Mouse (Mus musculus) gonadal fat pad, adult 2 months (tissue): ENCODE data around the gene Lpcat1. TPM values are rescaled to one million over a fixed set of nuclear protein-coding genes. Genes with fewer than 3 reads are reported as not detected.

Source experiments
- DNase-seq: peaks from one replicate; pipeline ENCODE4 v3.0.0-alpha.2; 2012; ENCODE audit warnings: low read depth
- polyA plus RNA-seq: library from polyadenylated mRNA; depleted of rRNA; stranded (reverse); fragments of >200 nt; gene quantifications from 2 replicates; pipeline ENCODE4 v1.2.3, GENCODE M21; 2012; rRNA removed

Gene Lpcat1
- polyA plus RNA-seq, 1 experiment, result 19.8 TPM

DNA sequence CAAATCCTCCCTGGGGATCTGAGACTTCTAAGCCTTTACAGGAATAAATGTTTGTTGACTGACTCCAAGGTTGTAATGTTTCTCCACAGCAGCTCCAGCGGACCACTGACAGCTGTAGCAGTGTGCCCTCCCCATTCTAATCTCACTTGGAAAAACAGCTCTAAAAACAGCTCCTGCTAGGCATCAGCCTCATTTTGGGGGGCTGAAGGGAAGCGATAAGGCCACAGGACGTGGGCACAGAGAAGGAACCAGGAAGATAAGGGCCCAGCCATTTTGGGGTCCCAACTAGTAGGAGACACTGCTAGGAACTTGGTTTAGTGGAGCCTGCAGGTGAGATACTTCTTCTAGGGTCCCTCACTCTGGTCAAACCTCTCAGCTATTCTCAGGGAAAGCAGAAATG lies 68.3 kb downstream of the Lpcat1 start:
- DNase-seq, result no peak

DNA sequence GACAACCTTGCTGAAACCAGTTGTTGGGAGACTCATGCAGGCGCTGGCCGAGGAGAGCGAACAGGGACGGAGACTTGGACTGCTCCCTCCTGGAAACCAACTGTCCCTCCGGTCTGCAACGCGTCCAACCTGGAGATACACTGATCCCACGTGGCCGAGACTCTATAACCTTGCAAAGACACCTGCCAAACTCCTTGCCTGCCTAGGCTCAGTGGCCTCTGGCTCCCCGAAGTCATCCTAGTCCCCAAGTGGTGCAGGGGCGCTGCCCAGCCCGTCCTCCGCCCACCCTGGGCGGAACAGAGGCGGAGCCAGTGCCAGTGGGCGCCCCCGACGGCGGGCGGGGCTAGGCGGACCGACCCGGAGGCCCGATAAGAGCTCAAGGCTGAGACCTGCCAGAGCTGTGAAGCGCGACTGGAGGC lies 69.4 kb downstream of the Lpcat1 start, which contains the start of gene Slc6a3:
Gene Slc6a3 (plus strand): TSS at position 345 of the 419 bp plus-strand sequence.
- no peak for DNase-seq

DNA sequence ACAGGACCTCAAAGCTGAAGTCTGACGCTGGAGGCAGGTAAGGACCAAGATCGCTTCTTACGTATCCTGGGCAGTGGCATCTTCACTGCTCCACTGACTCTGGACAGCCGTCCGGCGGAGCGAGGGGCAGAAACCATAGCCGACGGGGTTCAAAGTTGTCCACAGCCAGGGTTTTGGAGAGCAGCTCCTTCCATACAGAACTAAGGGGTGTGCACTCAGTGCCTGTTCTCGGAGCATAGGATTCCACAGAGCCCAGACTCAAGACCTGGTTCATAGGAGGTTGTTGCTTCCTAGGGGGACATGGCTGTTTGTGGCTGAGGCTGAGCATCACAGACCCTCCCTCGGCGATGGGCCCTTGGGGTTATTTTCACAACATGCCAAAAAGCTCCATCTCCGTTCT lies 69.8 kb downstream of the Lpcat1 start:
- DNase-seq, result no peak

DNA sequence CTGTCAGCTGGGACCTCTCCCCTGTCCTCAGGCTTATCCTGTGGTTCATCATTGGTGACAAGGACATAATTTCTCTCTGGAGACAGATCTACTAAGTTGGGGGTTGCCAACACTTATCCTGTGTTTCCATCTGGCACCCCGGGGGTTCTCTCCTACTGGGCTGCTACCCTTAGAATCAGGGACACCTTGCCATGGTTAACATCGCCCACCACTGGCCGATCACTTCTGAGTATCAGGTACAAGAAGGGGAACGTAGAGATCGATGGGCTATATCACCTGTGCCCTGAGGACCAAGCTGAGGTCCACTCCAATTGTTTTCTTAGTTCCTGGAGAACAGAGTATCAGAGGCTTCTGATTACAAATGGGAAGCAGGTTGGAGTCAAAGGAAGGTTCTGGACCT lies 97.2 kb downstream of the Lpcat1 start:
- DNase-seq, result no peak

Other genes starting within 250 kb of the Lpcat1 start
- not detected in 2 replicates for gene Irx4, start 206.7 kb upstream of the Lpcat1 start, polyA plus RNA-seq
- gene Mrpl36, start 138.7 kb upstream of the Lpcat1 start, polyA plus RNA-seq, result 73.7 and 74.3 TPM in 2 replicates
- 88.6 and 109 TPM in 2 replicates for gene Ndufs6, start 138.7 kb upstream of the Lpcat1 start, polyA plus RNA-seq
- gene Slc6a3, start 69.5 kb downstream of the Lpcat1 start, polyA plus RNA-seq, result 0.05 TPM in 1 of 2 replicates, not detected in the other
- gene Clptm1l, start 136.8 kb downstream of the Lpcat1 start, polyA plus RNA-seq, result 211 and 238 TPM in 2 replicates
- gene Tert, start 159.7 kb downstream of the Lpcat1 start, polyA plus RNA-seq, result 4.4 and 4.6 TPM in 2 replicates
- 1.5 and 2.4 TPM in 2 replicates for gene Slc6a18, start 210.8 kb downstream of the Lpcat1 start, polyA plus RNA-seq
- gene Slc6a19, start 237.7 kb downstream of the Lpcat1 start, polyA plus RNA-seq, result 1.3 and 1.6 TPM in 2 replicates